Mouse (Mus musculus) forebrain, embryonic 12.5 days (tissue): ENCODE measurements around the gene Olfr474. TPM values are rescaled to one million over a fixed set of nuclear protein-coding genes. Genes with fewer than 3 reads are reported as not detected.
"Not testable (repeated sequence)": the region's sequence is repeated elsewhere in the genome, so short reads cannot be mapped to it uniquely, and the experiment has no call there.

Source experiments
- ATAC-seq: fragments of 200-750 bp; cut with Nextera tagmentation; 2 replicates; pipeline ENCODE4 v1.8.0; 2017; ENCODE audit warnings: moderate TSS enrichment; ENCODE audit not compliant: low FRiP score
- H3K27ac ChIP-seq: fragments of 300-500 bp; sonication (generic); 2 replicates; pipeline ENCODE4 v1.5.1; 2016; ENCODE audit warnings: mild to moderate bottlenecking
- H3K27me3 ChIP-seq: fragments of 300-500 bp; sonication (generic); 2 replicates; pipeline ENCODE4 v1.6.1; 2016; ENCODE audit warnings: mild to moderate bottlenecking
- H3K36me3 ChIP-seq: fragments of 300-500 bp; sonication (generic); replicated peaks from 2 replicates; pipeline ENCODE4 v1.6.1; 2016; ENCODE audit warnings: mild to moderate bottlenecking
- H3K4me1 ChIP-seq: fragments of 300-500 bp; sonication (generic); 2 replicates; pipeline ENCODE4 v1.6.1; 2016
- H3K4me2 ChIP-seq: fragments of 300-500 bp; sonication (generic); 2 replicates; pipeline ENCODE4 v1.6.1; 2016; ENCODE audit warnings: mild to moderate bottlenecking, moderate library complexity
- H3K4me3 ChIP-seq: fragments of 300-500 bp; sonication (generic); replicated peaks from 2 replicates; pipeline ENCODE4 v1.5.1; 2016; ENCODE audit warnings: mild to moderate bottlenecking
- H3K9ac ChIP-seq: fragments of 300-500 bp; sonication (generic); 2 replicates; pipeline ENCODE4 v1.6.1; 2016; ENCODE audit warnings: mild to moderate bottlenecking
- H3K9me3 ChIP-seq: fragments of 300-500 bp; sonication (generic); 2 replicates; pipeline ENCODE4 v1.6.1; 2016
- WGBS: fragments of 180-500 bp; shearing (Covaris S2); methylation state at CpG from one replicate; pipeline ENCODE4 v1.1.7; 2016; 5-methylcytosine and 5-hydroxymethylcytosine counted together
- polyA plus RNA-seq: library from polyadenylated mRNA; unstranded; fragments of >200 nt; fragmentation: Nextera tagmentation; extraction: Ambion mirVana; gene quantifications from 2 replicates; pipeline ENCODE4 v1.2.1, GENCODE M21; 2016

Gene Olfr474
- polyA plus RNA-seq, result not detected in 2 replicates

DNA sequence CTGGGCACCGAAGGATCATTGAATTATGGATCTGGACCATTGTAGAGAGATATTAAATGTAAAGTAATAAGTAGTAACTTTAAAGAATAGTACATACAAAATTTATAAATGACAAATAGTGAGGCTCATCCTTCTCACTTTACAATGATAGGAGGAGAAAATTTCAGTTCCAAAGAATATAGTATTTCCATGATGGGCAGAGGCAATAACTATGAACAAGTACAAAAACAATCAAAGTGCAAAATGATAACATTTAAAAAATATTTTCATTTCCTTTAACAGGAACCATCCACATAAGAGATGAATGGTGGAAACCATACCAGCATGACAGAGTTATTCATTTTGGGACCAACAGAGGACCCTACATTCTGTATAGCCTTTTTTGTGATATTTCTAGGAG, at the start of gene Olfr474:
Gene Olfr474 (plus strand): TSS at position 301 of the 400 bp plus-strand sequence.
- ATAC-seq, result no peak
- H3K36me3 ChIP-seq, result no peaks in the 10 kb centered on the region
- no peaks in the 10 kb centered on the region for H3K4me1 ChIP-seq
- no peaks in the 10 kb centered on the region for H3K9me3 ChIP-seq
- no peaks in the 10 kb centered on the region for H3K27me3 ChIP-seq
- 94% methylated on average over 1 of the region's 1 CpGs for WGBS
- H3K4me3 ChIP-seq, result no peak within 1 kb of the TSS
- no peak within 1 kb of the TSS for H3K9ac ChIP-seq
- H3K4me2 ChIP-seq, result no peak within 1 kb of the TSS
- H3K27ac ChIP-seq, result no peak within 1 kb of the TSS

DNA sequence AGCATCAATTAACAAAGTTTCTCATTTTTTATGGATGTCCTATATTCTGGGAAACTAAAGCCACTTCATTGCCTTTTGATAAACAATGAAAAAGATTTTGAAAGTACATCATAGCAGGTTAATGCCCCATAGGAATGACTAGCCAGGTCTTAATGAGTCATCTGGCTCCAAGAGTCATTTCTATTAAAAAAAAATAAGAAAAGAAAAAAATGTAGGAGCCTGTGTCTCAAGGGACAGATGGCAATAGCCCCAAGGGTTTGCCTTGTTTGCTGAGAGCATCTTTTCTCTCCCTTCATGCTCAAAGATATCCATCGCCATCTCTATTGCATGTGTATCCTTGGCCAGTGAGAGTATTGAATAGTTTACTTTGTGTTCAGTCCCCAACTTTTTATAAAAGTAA, 24.3 kb upstream of the Olfr474 start, which contains the start of gene Olfr473:
Gene Olfr473 (plus strand): TSS at position 301 of the 400 bp plus-strand sequence.
- no peak for ATAC-seq
- Histone ChIP-seq H3K4me3 (no peak within 1 kb of the TSS), H3K36me3 (no peaks in the 10 kb centered on the region), H3K4me1 (no peaks in the 10 kb centered on the region), H3K9me3 (no peaks in the 10 kb centered on the region), H3K4me2 (no peak within 1 kb of the TSS), H3K27me3 (no peaks in the 10 kb centered on the region), H3K9ac (no peak within 1 kb of the TSS), H3K27ac (no peak within 1 kb of the TSS)
- WGBS, result 92% methylated on average over 1 of the region's 1 CpGs

DNA sequence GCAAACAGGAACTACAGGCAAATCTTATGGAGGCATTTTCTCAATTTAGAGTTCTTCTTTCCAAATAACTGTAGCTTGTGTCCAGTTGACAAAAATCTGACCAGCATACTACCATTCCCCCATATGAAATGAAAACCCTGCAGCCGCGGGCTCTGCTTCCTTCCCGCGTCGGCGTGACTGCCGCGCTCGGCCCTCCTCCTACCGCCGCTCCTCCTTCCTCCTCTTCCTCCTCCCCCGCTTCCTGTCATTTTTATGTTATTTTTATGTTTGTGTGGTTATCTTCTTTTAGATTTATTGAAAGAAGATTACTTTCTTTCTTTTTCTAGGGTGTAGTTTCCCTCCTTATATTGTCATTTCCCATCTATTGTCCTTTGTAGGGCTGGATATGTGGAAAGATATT, 1.9 kb upstream of the Olfr474 start:
- not testable (repeated sequence) for H3K27me3 ChIP-seq, ATAC-seq, H3K9ac ChIP-seq, H3K27ac ChIP-seq, H3K36me3 ChIP-seq, H3K9me3 ChIP-seq, H3K4me3 ChIP-seq, H3K4me1 ChIP-seq, H3K4me2 ChIP-seq
- 97% methylated on average over 12 of the region's 12 CpGs for WGBS

DNA sequence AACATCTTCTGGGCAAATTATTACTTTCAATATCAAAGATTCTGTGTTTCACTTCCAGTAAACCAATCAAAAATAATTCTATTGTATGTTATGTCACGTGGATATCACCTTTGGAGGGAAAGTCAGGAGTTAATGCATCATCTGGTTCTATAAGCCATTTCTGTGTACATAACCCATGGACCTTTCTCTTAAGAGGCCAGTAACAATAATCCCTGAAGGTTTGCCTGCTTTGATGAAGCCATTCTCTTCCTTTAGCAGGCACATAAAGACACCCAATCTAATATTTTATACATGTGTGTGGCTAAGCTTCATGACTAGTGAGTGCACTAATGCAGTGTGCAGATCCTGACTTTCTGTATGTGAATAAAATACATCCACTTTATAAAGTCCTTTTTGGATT, 10.1 kb downstream of the Olfr474 start, which contains the start of gene Olfr476:
Gene Olfr476 (plus strand): TSS at position 301 of the 400 bp plus-strand sequence.
- WGBS, result 67% methylated on average over 1 of the region's 1 CpGs
- H3K27ac ChIP-seq, result no peak within 1 kb of the TSS
- no peaks in the 10 kb centered on the region for H3K9me3 ChIP-seq
- no peak within 1 kb of the TSS for H3K4me2 ChIP-seq
- ATAC-seq, result no peak
- no peaks in the 10 kb centered on the region for H3K4me1 ChIP-seq
- H3K27me3 ChIP-seq, result no peaks in the 10 kb centered on the region
- H3K9ac ChIP-seq, result no peak within 1 kb of the TSS
- no peak within 1 kb of the TSS for H3K4me3 ChIP-seq
- no peaks in the 10 kb centered on the region for H3K36me3 ChIP-seq

DNA sequence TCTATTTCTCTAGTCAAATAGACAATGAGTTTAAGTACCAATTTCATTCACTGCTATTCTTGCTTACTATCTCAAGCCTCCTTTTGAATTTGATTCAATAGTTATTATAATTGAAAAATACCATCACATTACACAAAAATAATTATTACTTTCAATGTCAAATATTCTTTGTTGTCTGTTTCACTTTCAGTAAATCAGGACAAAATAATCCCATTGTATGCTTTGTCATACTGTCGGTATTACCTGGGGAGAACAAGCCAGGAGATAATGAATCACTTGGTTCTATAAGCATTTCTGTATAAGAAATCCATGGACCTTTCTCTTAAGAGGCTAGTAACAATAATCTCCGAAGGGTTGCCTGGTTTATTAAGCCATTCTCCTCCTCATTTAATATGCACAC, 31.9 kb downstream of the Olfr474 start, which contains the start of gene Olfr477:
Gene Olfr477 (plus strand): TSS at position 301 of the 400 bp plus-strand sequence.
- Histone ChIP-seq H3K9me3 (no peaks in the 10 kb centered on the region), H3K4me3 (no peak within 1 kb of the TSS), H3K36me3 (no peaks in the 10 kb centered on the region), H3K9ac (no peak within 1 kb of the TSS), H3K4me2 (no peak within 1 kb of the TSS), H3K27ac (no peak within 1 kb of the TSS), H3K27me3 (no peaks in the 10 kb centered on the region), H3K4me1 (no peaks in the 10 kb centered on the region)
- no peak for ATAC-seq
- 78% methylated on average over 2 of the region's 2 CpGs for WGBS

Other genes starting within 250 kb of the Olfr474 start
- gene Cyb5r2, start 196.6 kb upstream of the Olfr474 start, polyA plus RNA-seq, result 0.17 TPM in 1 of 2 replicates, not detected in the other
- gene Ovch2, start 153.4 kb upstream of the Olfr474 start, polyA plus RNA-seq, result not detected in 2 replicates
- not detected in 2 replicates for gene Olfr467, start 142.4 kb upstream of the Olfr474 start, polyA plus RNA-seq
- gene Olfr469, start 129.1 kb upstream of the Olfr474 start, polyA plus RNA-seq, result not detected in 2 replicates
- gene Olfr470, start 107.2 kb upstream of the Olfr474 start, polyA plus RNA-seq, result not detected in 2 replicates
- not detected in 2 replicates for gene Olfr472, start 56.7 kb upstream of the Olfr474 start, polyA plus RNA-seq
- gene Olfr473, start 24.2 kb upstream of the Olfr474 start, polyA plus RNA-seq, result not detected in 2 replicates
- not detected in 2 replicates for gene Olfr476, start 10.2 kb downstream of the Olfr474 start, polyA plus RNA-seq
- gene Olfr477, start 32.0 kb downstream of the Olfr474 start, polyA plus RNA-seq, result not detected in 2 replicates
- not detected in 2 replicates for gene Olfr478, start 79.3 kb downstream of the Olfr474 start, polyA plus RNA-seq
- not detected in 2 replicates for gene Olfr479, start 96.0 kb downstream of the Olfr474 start, polyA plus RNA-seq
- not detected in 2 replicates for gene Olfr480, start 112.7 kb downstream of the Olfr474 start, polyA plus RNA-seq
- not detected in 2 replicates for gene Olfr481, start 125.2 kb downstream of the Olfr474 start, polyA plus RNA-seq
- gene Olfr482, start 142.9 kb downstream of the Olfr474 start, polyA plus RNA-seq, result 0.10 TPM in 1 of 2 replicates, not detected in the other
- gene Olfr483, start 146.2 kb downstream of the Olfr474 start, polyA plus RNA-seq, result not detected in 2 replicates
- not detected in 2 replicates for gene Olfr484, start 172.8 kb downstream of the Olfr474 start, polyA plus RNA-seq
- not detected in 2 replicates for gene Olfr485, start 205.2 kb downstream of the Olfr474 start, polyA plus RNA-seq
- gene Olfr486, start 218.1 kb downstream of the Olfr474 start, polyA plus RNA-seq, result not detected in 2 replicates